Mouse (Mus musculus) MEL (cell line): ENCODE measurements around the gene Samd10. TPM values are rescaled to one million over a fixed set of nuclear protein-coding genes. Genes with fewer than 3 reads are reported as not detected.

Source experiments
- DNase-seq: peaks from one replicate; pipeline ENCODE4 v3.0.0; 2011; ENCODE audit warnings: low read depth, low spot score
- H3K27ac ChIP-seq: 2 replicates; pipeline ENCODE4 v1.5.1; 2012; ENCODE audit warnings: low read depth, mild to moderate bottlenecking, control low read depth, low read length, moderate library complexity; ENCODE audit not compliant: control insufficient read depth
- H3K27me3 ChIP-seq, 2 experiments: fragments of 150-350 bp in 1 of 2; sonication (generic) in 1 of 2; 2 replicates each; pipeline ENCODE4 v1.6.1; 2012; ENCODE audit warnings: low read length in 2 of 2, mild to moderate bottlenecking in 2 of 2, improper control_type of control experiment in 1 of 2, moderate library complexity in 1 of 2; ENCODE audit not compliant: insufficient read depth in 2 of 2, control insufficient read depth in 1 of 2
- H3K36me3 ChIP-seq, 2 experiments: 2 replicates each; pipeline ENCODE4 v1.6.1; 2012 to 2014; ENCODE audit warnings: low read length in 2 of 2, improper control_type of control experiment in 1 of 2, inconsistent platforms in 1 of 2, mild to moderate bottlenecking in 1 of 2; ENCODE audit not compliant: insufficient read depth in 2 of 2, control insufficient read depth in 1 of 2
- H3K4me1 ChIP-seq, 2 experiments: fragments of 150-350 bp in 1 of 2; sonication (generic) in 1 of 2; 2 replicates each; pipeline ENCODE4 v1.6.1; 2012; ENCODE audit warnings: low read length in 2 of 2, improper control_type of control experiment in 1 of 2, mild to moderate bottlenecking in 1 of 2; ENCODE audit not compliant: insufficient read depth in 2 of 2, control insufficient read depth in 1 of 2
- H3K4me3 ChIP-seq, 2 experiments: fragments of 150-350 bp in 1 of 2; sonication (generic) in 1 of 2; 2 replicates each; pipeline ENCODE4 v1.5.1; 2012; ENCODE audit warnings: low read depth in 2 of 2, low read length in 2 of 2, mild to moderate bottlenecking in 2 of 2, moderate library complexity in 2 of 2, control low read depth in 1 of 2, improper control_type of control experiment in 1 of 2; ENCODE audit not compliant: control insufficient read depth in 1 of 2, insufficient read depth in 1 of 2
- H3K79me2 ChIP-seq: 2 replicates; pipeline ENCODE4 v1.6.1; 2012; ENCODE audit warnings: mild to moderate bottlenecking, low read length, moderate library complexity; ENCODE audit not compliant: control insufficient read depth, poor library complexity, insufficient read depth
- H3K9ac ChIP-seq: 2 replicates; pipeline ENCODE4 v1.6.1; 2012; ENCODE audit warnings: low read depth, mild to moderate bottlenecking, control low read depth, low read length, moderate library complexity; ENCODE audit not compliant: control insufficient read depth, poor library complexity, severe bottlenecking
- H3K9me3 ChIP-seq: fragments of 150-350 bp; sonication (generic); replicated peaks from 2 replicates; pipeline ENCODE4 v1.6.1; 2012; ENCODE audit warnings: mild to moderate bottlenecking, low read length, improper control_type of control experiment, moderate library complexity; ENCODE audit not compliant: insufficient read depth
- BHLHE40 ChIP-seq: IDR thresholded peaks from 2 replicates; pipeline ENCODE4 v1.6.1; 2012; ENCODE audit warnings: low read depth, mild to moderate bottlenecking, inconsistent platforms, low read length, improper control_type of control experiment, borderline replicate concordance
- CHD2 ChIP-seq: IDR thresholded peaks from 2 replicates; pipeline ENCODE4 v1.6.1; 2011; ENCODE audit warnings: low read length, improper control_type of control experiment
- E2F4 ChIP-seq: IDR thresholded peaks from 2 replicates; pipeline ENCODE4 v1.6.1; 2011; ENCODE audit warnings: low read depth, low read length, improper control_type of control experiment, borderline replicate concordance
- ELF1 ChIP-seq: IDR thresholded peaks from 2 replicates; pipeline ENCODE4 v1.6.1; 2014; ENCODE audit warnings: low read depth, mild to moderate bottlenecking, inconsistent platforms, low read length, improper control_type of control experiment, moderate library complexity
- EP300 ChIP-seq, 2 experiments: IDR thresholded peaks; 2 replicates each; pipeline ENCODE4 v1.6.1; 2011; ENCODE audit warnings: improper control_type of control experiment in 2 of 2, low read length in 2 of 2, low read depth in 1 of 2, mild to moderate bottlenecking in 1 of 2
- GABPA ChIP-seq: IDR thresholded peaks from 2 replicates; pipeline ENCODE4 v1.6.1; 2012; ENCODE audit warnings: low read depth, mild to moderate bottlenecking, inconsistent platforms, low read length, improper control_type of control experiment, moderate library complexity
- GATA1 ChIP-seq: IDR thresholded peaks from 2 replicates; pipeline ENCODE4 v1.6.1; 2011; ENCODE audit warnings: low read depth, low read length, improper control_type of control experiment
- HCFC1 ChIP-seq: IDR thresholded peaks from 2 replicates; pipeline ENCODE4 v1.6.1; 2012; ENCODE audit warnings: low read depth, mild to moderate bottlenecking, inconsistent platforms, low read length, improper control_type of control experiment, moderate library complexity
- KAT2A ChIP-seq: conservative IDR thresholded peaks from 2 replicates; pipeline ENCODE4 v1.6.1; 2012; ENCODE audit warnings: low read depth, low read length, improper control_type of control experiment, inconsistent platforms
- MAFK ChIP-seq: IDR thresholded peaks from 2 replicates; pipeline ENCODE4 v1.6.1; 2011; ENCODE audit warnings: low read depth, mild to moderate bottlenecking, low read length, improper control_type of control experiment, borderline replicate concordance
- MAZ ChIP-seq: IDR thresholded peaks from 2 replicates; pipeline ENCODE4 v1.6.1; 2012; ENCODE audit warnings: low read depth, mild to moderate bottlenecking, inconsistent platforms, low read length, improper control_type of control experiment
- MEF2A ChIP-seq: IDR thresholded peaks from 2 replicates; pipeline ENCODE4 v1.6.1; 2014; ENCODE audit warnings: low read depth, mild to moderate bottlenecking, inconsistent platforms, low read length, improper control_type of control experiment; ENCODE audit not compliant: poor library complexity, insufficient replicate concordance, severe bottlenecking; ENCODE audit errors: extremely low read depth
- MXI1 ChIP-seq: IDR thresholded peaks from 2 replicates; pipeline ENCODE4 v1.6.1; 2011; ENCODE audit warnings: mild to moderate bottlenecking, low read depth, low read length, improper control_type of control experiment
- MYB ChIP-seq: IDR thresholded peaks from 2 replicates; pipeline ENCODE4 v1.6.1; 2011; ENCODE audit warnings: mild to moderate bottlenecking, low read depth, low read length, improper control_type of control experiment
- MYC ChIP-seq: IDR thresholded peaks from 2 replicates; pipeline ENCODE4 v1.6.1; 2011; ENCODE audit warnings: low read depth, mild to moderate bottlenecking, low read length, improper control_type of control experiment, moderate library complexity
- NELFE ChIP-seq: IDR thresholded peaks from 2 replicates; pipeline ENCODE4 v1.6.1; 2011; ENCODE audit warnings: low read depth, low read length, improper control_type of control experiment
- POLR2A ChIP-seq, 2 experiments: IDR thresholded peaks; 2 replicates each; pipeline ENCODE4 v1.6.1; 2011 to 2012; ENCODE audit warnings: low read length in 2 of 2, mild to moderate bottlenecking in 2 of 2, control low read depth in 1 of 2, improper control_type of control experiment in 1 of 2, low read depth in 1 of 2, moderate library complexity in 1 of 2; ENCODE audit not compliant: control insufficient read depth in 1 of 2, insufficient read depth in 1 of 2, poor library complexity in 1 of 2
- POLR2AphosphoS2 ChIP-seq: IDR thresholded peaks from 2 replicates; pipeline ENCODE4 v1.6.1; 2011; ENCODE audit warnings: low read length, improper control_type of control experiment
- RCOR1 ChIP-seq: IDR thresholded peaks from 2 replicates; pipeline ENCODE4 v1.6.1; 2012; ENCODE audit warnings: low read depth, mild to moderate bottlenecking, inconsistent platforms, low read length, improper control_type of control experiment
- SIN3A ChIP-seq: IDR thresholded peaks from 2 replicates; pipeline ENCODE4 v1.6.1; 2012; ENCODE audit warnings: low read length, improper control_type of control experiment, inconsistent platforms
- SMC3 ChIP-seq: IDR thresholded peaks from 2 replicates; pipeline ENCODE4 v1.6.1; 2011; ENCODE audit warnings: low read depth, low read length, improper control_type of control experiment
- TAL1 ChIP-seq: IDR thresholded peaks from 2 replicates; pipeline ENCODE4 v1.6.1; 2012; ENCODE audit warnings: mild to moderate bottlenecking, inconsistent platforms, low read length, moderate library complexity, mixed read lengths
- TBP ChIP-seq: IDR thresholded peaks from 2 replicates; pipeline ENCODE4 v1.8.0; 2011; ENCODE audit warnings: low read depth, low read length, improper control_type of control experiment
- USF1 ChIP-seq: IDR thresholded peaks from 2 replicates; pipeline ENCODE4 v1.6.1; 2014; ENCODE audit warnings: low read depth, mild to moderate bottlenecking, inconsistent platforms, low read length, improper control_type of control experiment, moderate library complexity
- USF2 ChIP-seq, 2 experiments: IDR thresholded peaks; 2 replicates each; pipeline ENCODE4 v1.6.1; 2011 to 2012; ENCODE audit warnings: improper control_type of control experiment in 2 of 2, low read length in 2 of 2, borderline replicate concordance in 1 of 2, inconsistent platforms in 1 of 2, low read depth in 1 of 2, mild to moderate bottlenecking in 1 of 2; ENCODE audit not compliant: insufficient read depth in 1 of 2
- ZC3H11A ChIP-seq: IDR thresholded peaks from 2 replicates; pipeline ENCODE4 v1.6.1; 2012; ENCODE audit warnings: low read depth, mild to moderate bottlenecking, inconsistent platforms, low read length, improper control_type of control experiment
- polyA plus RNA-seq, 2 experiments: library from polyadenylated mRNA; stranded (reverse) in 1 of 2; unstranded in 1 of 2; fragments of >175 nt in 1 of 2; fragments of >200 nt in 1 of 2; gene quantifications; 2 replicates each; pipeline versions ENCODE4 v1.2.1 to v1.2.4; 2012; ENCODE audit warnings: low replicate concordance in 2 of 2, low read depth in 1 of 2; ENCODE audit not compliant: insufficient read length in 2 of 2, insufficient read depth in 1 of 2, missing spikeins in 1 of 2
- total RNA-seq: library from RNA; depleted of rRNA; stranded (reverse); fragments of 300-350 nt; gene quantifications from 2 replicates; pipeline ENCODE4 v1.2.3, GENCODE M21; 2012

The Samd10 gene
- total and polyA plus RNA-seq, 3 experiments, result 0.89 to 4.6 TPM; not detected in 1

DNA sequence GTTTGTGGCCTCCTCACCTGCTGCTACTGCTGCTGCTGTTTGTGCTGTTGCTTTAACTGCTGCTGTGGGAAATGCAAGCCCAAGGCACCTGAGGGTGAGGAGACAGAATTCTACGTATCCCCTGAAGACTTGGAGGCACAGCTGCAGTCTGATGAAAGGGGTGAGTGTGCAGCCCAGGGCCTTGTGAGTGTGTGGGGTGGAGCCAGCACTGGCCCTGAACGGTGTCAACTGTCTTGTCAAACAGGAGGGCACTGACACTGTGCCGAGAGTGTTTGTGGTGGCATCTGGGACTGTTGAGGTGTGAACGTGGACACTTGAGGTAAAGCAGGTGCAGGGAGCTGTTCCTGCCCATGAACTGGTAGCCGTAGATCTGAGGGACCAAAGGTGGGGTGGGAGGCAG lies 50.3 kb downstream of the Samd10 start:
- no peak overlapping the region for H3K27ac ChIP-seq
- no peaks in the 10 kb centered on the region for H3K27me3 ChIP-seq
- DNase-seq, result no peak
- 0 out of 2 replicates have a peak, but pooled peaks cover 1% of the 10 kb centered on the region for H3K79me2 ChIP-seq
- TF ChIP-seq POLR2A (IDR thresholded peaks at IDR 0.05; ENCODE audit: control insufficient read depth in 1 of 2, insufficient read depth in 1 of 2, low read depth in 1 of 2, low read length in 2 of 2, poor library complexity in 1 of 2) (no peak), KAT2A (no peak), TAL1 (no peak), TBP (no peak), GATA1 (no peak), SMC3 (no peak), GABPA (no peak), USF1 (no peak), MAZ (no peak)
- H3K9ac ChIP-seq, result no peak overlapping the region
- peaks cover 0 to 31% of the 10 kb centered on the region in 2 experiments; a peak in 2 of 4 replicates for H3K36me3 ChIP-seq
- no peaks in the 10 kb centered on the region for H3K4me1 ChIP-seq
- no peak overlapping the region for H3K4me3 ChIP-seq
- H3K9me3 ChIP-seq, result no peaks in the 10 kb centered on the region

- no peaks in the 10 kb centered on the region for H3K27me3 ChIP-seq
- DNase-seq, result peak; percentile 41
- H3K36me3 ChIP-seq, result peaks cover 0 to 33% of the 10 kb centered on the region in 2 experiments; a peak in 2 of 4 replicates
- TF ChIP-seq HCFC1 (no peak), TAL1 (no peak), MYC (peak; percentile 46; the same call in 1 of the 2 replicates), MEF2A (no peak), USF2 (IDR thresholded peaks at IDR 0.05; ENCODE audit: borderline replicate concordance in 1 of 2, insufficient read depth in 1 of 2, low read depth in 1 of 2, low read length in 2 of 2) (no peak), ELF1 (no peak)
- no peak overlapping the region for H3K27ac ChIP-seq
- no peak overlapping the region for H3K9ac ChIP-seq
- H3K4me1 ChIP-seq, result no peaks in the 10 kb centered on the region
- H3K9me3 ChIP-seq, result no peaks in the 10 kb centered on the region
- no peak overlapping the region for H3K4me3 ChIP-seq
- 0 out of 2 replicates have a peak, but pooled peaks cover 1% of the 10 kb centered on the region for H3K79me2 ChIP-seq
Measured at GRCm38 (mm10) chr2:181548227-181548626, 50.8 kb downstream of the Samd10 start.

DNA sequence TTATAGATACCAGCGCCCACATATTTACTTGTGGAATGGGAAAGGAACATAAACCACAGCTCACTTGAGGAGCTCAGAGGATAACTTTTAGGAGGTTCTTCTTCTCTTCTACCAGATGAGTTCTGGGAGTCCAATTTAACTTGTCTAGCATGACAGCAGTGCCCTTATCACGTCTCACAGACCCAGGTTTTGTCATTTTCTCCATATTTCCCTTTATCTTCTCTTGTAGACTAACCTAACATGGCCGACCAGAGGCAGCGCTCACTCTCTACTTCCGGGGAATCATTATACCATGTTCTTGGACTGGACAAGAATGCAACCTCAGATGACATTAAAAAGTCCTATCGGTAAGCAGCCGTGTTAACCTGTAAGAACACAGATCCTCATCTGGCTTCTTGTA lies 52.9 kb downstream of the Samd10 start:
- H3K27ac ChIP-seq, result no peak overlapping the region
- H3K4me1 ChIP-seq, result no peaks in the 10 kb centered on the region
- no peak overlapping the region for H3K9ac ChIP-seq
- no peak overlapping the region for H3K4me3 ChIP-seq
- H3K36me3 ChIP-seq, result peaks cover 2 to 39% of the 10 kb centered on the region in 2 experiments; a peak in 3 of 4 replicates
- no peaks in the 10 kb centered on the region for H3K27me3 ChIP-seq
- DNase-seq, result no peak
- peaks cover 12% of the 10 kb centered on the region for H3K79me2 ChIP-seq
- no peaks in the 10 kb centered on the region for H3K9me3 ChIP-seq
- no peak for TF ChIP-seq MYC
- no peak for TF ChIP-seq MXI1
- TF ChIP-seq HCFC1, result no peak
- TF ChIP-seq POLR2AphosphoS2, result no peak
- TF ChIP-seq EP300 (IDR thresholded peaks at IDR 0.05; ENCODE audit: low read depth in 1 of 2, low read length in 2 of 2), result no peak
- no peak for TF ChIP-seq MAFK
- TF ChIP-seq NELFE, result no peak
- TF ChIP-seq SIN3A, result no peak
- TF ChIP-seq GABPA, result no peak
- TF ChIP-seq BHLHE40, result no peak
- no peak for TF ChIP-seq E2F4
- TF ChIP-seq RCOR1, result no peak
- TF ChIP-seq MYB, result no peak
- no peak for TF ChIP-seq ZC3H11A
- no peak for TF ChIP-seq CHD2
- TF ChIP-seq GATA1, result no peak
- TF ChIP-seq POLR2A (IDR thresholded peaks at IDR 0.05; ENCODE audit: control insufficient read depth in 1 of 2, insufficient read depth in 1 of 2, low read depth in 1 of 2, low read length in 2 of 2, poor library complexity in 1 of 2), result no peak
